Mouse (Mus musculus) hematopoietic stem cell, adult 5-6 weeks (primary cell): ENCODE data around the gene Npl. TPM values are rescaled to one million over a fixed set of nuclear protein-coding genes. Genes with fewer than 3 reads are reported as not detected.
A peak's percentile ranks its signal among the peaks of the same experiment; 100 is the strongest.
"Not testable (repeated sequence)": the region's sequence is repeated elsewhere in the genome, so short reads cannot be mapped to it uniquely, and the experiment has no call there.

Experiments used
- ATAC-seq, 2 experiments: fragments of 125-278 bp in 1 of 2; replicated peaks in 1 of 2; 2 replicates each; pipeline ENCODE4 v1.8.0; 2016 to 2017; ENCODE audit warnings: inconsistent platforms in 2 of 2, mild to moderate bottlenecking in 2 of 2, moderate number of reproducible peaks in 2 of 2, low read depth in 1 of 2, moderate TSS enrichment in 1 of 2; ENCODE audit not compliant: low FRiP score in 2 of 2, poor library complexity in 2 of 2, severe bottlenecking in 2 of 2, insufficient read depth in 1 of 2, low TSS enrichment in 1 of 2
- total RNA-seq: library from RNA; stranded (forward); fragments of 172-1452, 232-1000 nt; gene quantifications from 2 replicates; pipeline ENCODE4 v1.2.3, GENCODE M21; 2017

Npl gene
- total RNA-seq, 1 experiment from 2014 or later = 17.2 TPM

GRCm38 (mm10) chr1:153501644-153502321, 48.1 kb downstream of the Npl start:
- ATAC-seq = 0 out of 4 replicates have a peak, but pooled peaks have one; percentile 22 to 32

GRCm38 (mm10) chr1:153500030-153500429, 49.8 kb downstream of the Npl start:
- no peak for ATAC-seq

GRCm38 (mm10) chr1:153496030-153496429, 53.8 kb downstream of the Npl start:
- no peak for ATAC-seq

- ATAC-seq = no peak
Observed at GRCm38 (mm10) chr1:153493931-153494330, 55.9 kb downstream of the Npl start.

- ATAC-seq = no peak
Observed at GRCm38 (mm10) chr1:153493338-153493737, 56.5 kb downstream of the Npl start.

GRCm38 (mm10) chr1:153491822-153492221, 58.0 kb downstream of the Npl start:
- peak; percentile 11 to 34; a peak in 1 of 4 replicates for ATAC-seq

GRCm38 (mm10) chr1:153491345-153491744, 58.5 kb downstream of the Npl start:
- no peak for ATAC-seq

GRCm38 (mm10) chr1:153489963-153490362, 59.9 kb downstream of the Npl start:
- ATAC-seq = no peak

GRCm38 (mm10) chr1:153489540-153489939, 60.3 kb downstream of the Npl start:
- no peak for ATAC-seq

- peak; percentile 24 to 34; a peak in 3 of 4 replicates for ATAC-seq
Observed at GRCm38 (mm10) chr1:153489132-153489531, 60.7 kb downstream of the Npl start.

- peak; percentile 63 to 85 for ATAC-seq
Observed at GRCm38 (mm10) chr1:153487500-153487879, 62.4 kb downstream of the Npl start, which contains the start of gene Dhx9. Dhx9 (minus strand) TSS chr1:153487660.

GRCm38 (mm10) chr1:153486767-153487499, 62.9 kb downstream of the Npl start:
- ATAC-seq = peak in 1 of 2 experiments; percentile 46; a peak in 2 of 4 replicates

- not testable (repeated sequence) for ATAC-seq
Observed at GRCm38 (mm10) chr1:153486120-153486519, 63.7 kb downstream of the Npl start.

GRCm38 (mm10) chr1:153485201-153485796, 64.5 kb downstream of the Npl start:
- no peak for ATAC-seq

- ATAC-seq = no peak
Observed at GRCm38 (mm10) chr1:153481025-153481412, 68.8 kb downstream of the Npl start.

- ATAC-seq = peak; percentile 82 to 84
Observed at GRCm38 (mm10) chr1:153480386-153481024, 69.3 kb downstream of the Npl start.

GRCm38 (mm10) chr1:153479296-153479695, 70.5 kb downstream of the Npl start:
- ATAC-seq = no peak

GRCm38 (mm10) chr1:153461796-153462195, 88.0 kb downstream of the Npl start:
- no peak for ATAC-seq
